Mouse (Mus musculus): ENCODE measurements around the gene Gpkow. TPM values are rescaled to one million over a fixed set of nuclear protein-coding genes. Genes with fewer than 3 reads are reported as not detected.
"Not testable (repeated sequence)": the region's sequence is repeated elsewhere in the genome, so short reads cannot be mapped to it uniquely, and the experiment has no call there.

Gpkow gene
- polyA plus RNA-seq, 1 experiment from 2014 or later = 53.2 TPM

DNA sequence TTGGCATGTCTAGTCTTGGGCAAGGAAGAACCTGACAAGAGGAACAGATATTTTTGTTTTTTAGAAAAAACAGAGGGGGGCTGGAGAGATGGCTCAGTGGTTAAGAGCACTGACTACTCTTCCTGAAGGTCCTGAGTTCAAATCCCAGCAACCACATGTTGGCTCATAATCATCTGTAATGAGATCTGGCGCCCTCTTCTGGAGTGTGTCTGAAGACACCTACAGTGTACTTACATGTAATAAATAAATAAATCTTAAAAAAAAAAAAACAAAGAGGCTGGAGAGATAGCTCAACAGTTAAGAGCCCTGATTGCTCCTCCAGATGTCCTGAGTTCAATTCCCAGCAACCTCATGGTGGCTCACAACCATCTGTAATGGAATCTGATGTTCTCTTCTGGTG, 19.1 kb downstream of the Gpkow start:
- not testable (repeated sequence) for ATAC-seq; H3K4me1 ChIP-seq (replicated peaks; ENCODE audit: control insufficient read depth, insufficient read depth, low read length); H3K4me2 ChIP-seq (ENCODE audit: low read length); H3K4me3 ChIP-seq (replicated peaks; ENCODE audit: low read length); H3K9ac ChIP-seq (replicated peaks; ENCODE audit: low read depth, low read length); H3K9me3 ChIP-seq (ENCODE audit: control insufficient read depth, low read length); H3K27me3 ChIP-seq (replicated peaks; ENCODE audit: control insufficient read depth, insufficient read depth, low read length); H3K36me3 ChIP-seq (ENCODE audit: control insufficient read depth, insufficient read depth); H3K27ac ChIP-seq (ENCODE audit: low read length)
- 35% methylated on average over 1 of the region's 1 CpGs for WGBS

DNA sequence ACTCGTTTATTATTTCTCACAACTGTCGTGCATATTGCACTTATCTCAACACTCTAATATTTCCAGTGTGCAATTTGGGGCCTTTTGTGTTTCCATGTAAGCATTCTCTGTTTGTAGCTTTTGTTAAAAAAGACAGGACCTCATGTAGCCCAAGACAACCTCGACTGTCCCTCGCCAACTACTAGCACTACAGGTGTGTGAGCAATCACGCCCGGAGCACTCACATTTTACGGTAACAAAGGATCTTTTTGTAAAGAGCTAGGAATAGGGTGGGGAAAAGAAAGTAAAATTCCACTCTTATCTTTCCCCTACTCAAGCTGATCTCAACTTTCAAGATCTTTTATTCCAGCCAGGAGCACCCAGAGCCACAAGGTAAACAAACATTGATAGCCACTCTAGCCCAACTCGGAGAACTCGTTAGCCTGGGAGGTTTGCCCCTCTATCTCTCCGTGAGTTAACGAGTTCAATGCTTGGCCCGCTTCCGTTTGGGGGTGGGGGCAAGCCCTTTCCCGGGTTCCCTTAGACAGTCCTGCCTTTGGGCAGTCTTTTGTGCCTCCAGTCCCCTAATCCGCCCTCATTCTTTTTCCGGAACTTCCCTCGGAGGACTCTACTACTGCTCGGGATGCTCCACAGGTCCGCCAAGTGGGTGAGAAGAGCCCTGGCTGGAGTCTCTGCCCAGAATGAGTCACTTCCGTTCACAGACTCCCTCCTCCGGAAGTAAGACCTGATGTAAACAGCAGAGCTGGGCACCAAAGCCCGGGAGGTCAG, 24.8 kb downstream of the Gpkow start, which contains the start of gene Gm45208:
Gm45208 (plus strand) TSS at position 732 of the 768 bp plus-strand sequence.
- H3K27ac ChIP-seq (ENCODE audit: low read length) = peak within 1 kb of the TSS; percentile 94
- ATAC-seq = peak; percentile 93
- H3K9ac ChIP-seq (replicated peaks; ENCODE audit: low read depth, low read length) = peak within 1 kb of the TSS; percentile 66
- peak within 1 kb of the TSS; percentile 63 for H3K4me3 ChIP-seq (replicated peaks; ENCODE audit: low read length)
- 24% methylated on average over 22 of the region's 22 CpGs for WGBS
- H3K9me3 ChIP-seq (ENCODE audit: control insufficient read depth, low read length) = no peaks in the 10 kb centered on the region
- no peaks in the 10 kb centered on the region for H3K27me3 ChIP-seq (replicated peaks; ENCODE audit: control insufficient read depth, insufficient read depth, low read length)
- peaks cover 6% of the 10 kb centered on the region for H3K4me1 ChIP-seq (replicated peaks; ENCODE audit: control insufficient read depth, insufficient read depth, low read length)
- H3K36me3 ChIP-seq (ENCODE audit: control insufficient read depth, insufficient read depth) = no peaks in the 10 kb centered on the region
- H3K4me2 ChIP-seq (ENCODE audit: low read length) = peak within 1 kb of the TSS; percentile 77

DNA sequence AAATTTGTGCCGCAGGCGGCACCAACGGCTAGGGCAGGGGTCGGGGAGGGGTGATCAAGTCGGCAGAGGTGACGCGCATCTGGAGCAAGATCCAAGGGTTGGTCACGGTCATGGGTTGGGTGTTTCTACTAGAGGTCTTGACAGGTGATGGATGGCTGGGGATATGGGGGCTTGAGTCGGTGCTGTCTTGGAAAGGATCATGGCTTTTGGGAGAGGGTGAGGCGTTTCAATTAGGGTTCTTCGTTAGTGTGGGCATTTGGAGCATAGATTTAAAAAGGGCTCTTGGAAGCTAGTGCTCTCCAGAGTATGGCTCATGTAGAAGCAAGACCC, 25.3 kb downstream of the Gpkow start:
- Histone ChIP-seq H3K36me3 (ENCODE audit: control insufficient read depth, insufficient read depth) (no peaks in the 10 kb centered on the region), H3K9ac (replicated peaks; ENCODE audit: low read depth, low read length) (peak overlapping the region; percentile 66), H3K27ac (ENCODE audit: low read length) (peak overlapping the region; percentile 94), H3K4me2 (ENCODE audit: low read length) (peak overlapping the region; percentile 77), H3K4me3 (replicated peaks; ENCODE audit: low read length) (peak overlapping the region; percentile 63), H3K27me3 (replicated peaks; ENCODE audit: control insufficient read depth, insufficient read depth, low read length) (no peaks in the 10 kb centered on the region), H3K9me3 (ENCODE audit: control insufficient read depth, low read length) (no peaks in the 10 kb centered on the region), H3K4me1 (replicated peaks; ENCODE audit: control insufficient read depth, insufficient read depth, low read length) (peaks cover 6% of the 10 kb centered on the region)
- peak; percentile 47; the same call in 1 of the 2 replicates for ATAC-seq
- 18% methylated on average over 11 of the region's 11 CpGs for WGBS

DNA sequence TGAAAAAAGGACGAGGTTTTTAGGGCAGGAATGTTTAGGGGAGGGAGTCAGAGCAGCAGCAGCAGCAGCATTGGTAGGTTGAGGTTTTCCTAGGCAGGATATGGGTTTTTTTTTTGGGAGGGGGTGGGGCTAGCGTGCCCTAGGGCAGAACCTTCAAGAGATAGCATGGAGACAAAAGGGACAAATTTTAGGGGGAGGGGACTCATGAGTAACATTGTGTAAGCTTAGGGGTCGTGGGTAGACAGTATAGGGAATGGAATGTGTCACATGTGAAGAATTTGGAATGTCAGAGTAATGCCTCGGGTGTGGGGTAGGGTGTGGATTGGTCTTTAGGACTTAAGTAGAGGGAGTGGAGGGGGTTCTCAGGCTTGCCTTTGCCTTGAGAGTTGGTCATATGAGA, 25.8 kb downstream of the Gpkow start:
- Histone ChIP-seq H3K27ac (ENCODE audit: low read length) (no peak overlapping the region), H3K4me2 (ENCODE audit: low read length) (peak overlapping the region; percentile 77), H3K9me3 (ENCODE audit: control insufficient read depth, low read length) (no peaks in the 10 kb centered on the region), H3K4me3 (replicated peaks; ENCODE audit: low read length) (peak overlapping the region; percentile 63), H3K9ac (replicated peaks; ENCODE audit: low read depth, low read length) (peak overlapping the region; percentile 66; the same call in 1 of the 2 replicates), H3K27me3 (replicated peaks; ENCODE audit: control insufficient read depth, insufficient read depth, low read length) (no peaks in the 10 kb centered on the region), H3K36me3 (ENCODE audit: control insufficient read depth, insufficient read depth) (no peaks in the 10 kb centered on the region), H3K4me1 (replicated peaks; ENCODE audit: control insufficient read depth, insufficient read depth, low read length) (peaks cover 6% of the 10 kb centered on the region)
- ATAC-seq = no peak
- 27% methylated on average over 4 of the region's 4 CpGs for WGBS

DNA sequence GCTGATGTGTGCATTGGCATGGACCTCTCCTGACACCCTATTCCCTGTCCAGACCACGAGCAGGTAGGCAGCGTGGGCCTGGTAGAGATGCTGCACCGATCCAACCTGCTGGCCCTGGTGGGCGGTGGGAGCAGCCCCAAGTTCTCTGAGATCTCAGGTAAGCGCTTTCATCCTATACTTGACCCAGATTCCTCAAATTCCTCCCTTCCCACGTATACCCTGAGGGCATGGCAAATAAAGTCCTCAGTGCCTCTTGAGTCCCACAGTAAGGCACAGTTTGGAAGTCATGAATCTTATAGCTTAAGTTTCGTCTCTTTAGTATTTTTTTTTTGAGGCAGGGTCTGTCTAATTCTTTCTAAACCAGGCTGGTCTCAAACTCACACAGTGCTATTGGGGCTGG, 27.2 kb downstream of the Gpkow start:
- H3K9me3 ChIP-seq (ENCODE audit: control insufficient read depth, low read length) = no peaks in the 10 kb centered on the region
- H3K36me3 ChIP-seq (ENCODE audit: control insufficient read depth, insufficient read depth) = no peaks in the 10 kb centered on the region
- no peaks in the 10 kb centered on the region for H3K27me3 ChIP-seq (replicated peaks; ENCODE audit: control insufficient read depth, insufficient read depth, low read length)
- ATAC-seq = no peak
- H3K4me3 ChIP-seq (replicated peaks; ENCODE audit: low read length) = no peak overlapping the region
- no peak overlapping the region for H3K27ac ChIP-seq (ENCODE audit: low read length)
- H3K4me2 ChIP-seq (ENCODE audit: low read length) = no peak overlapping the region
- no peak overlapping the region for H3K9ac ChIP-seq (replicated peaks; ENCODE audit: low read depth, low read length)
- peaks cover 14% of the 10 kb centered on the region for H3K4me1 ChIP-seq (replicated peaks; ENCODE audit: control insufficient read depth, insufficient read depth, low read length)
- WGBS = 84% methylated on average over 7 of the region's 7 CpGs

DNA sequence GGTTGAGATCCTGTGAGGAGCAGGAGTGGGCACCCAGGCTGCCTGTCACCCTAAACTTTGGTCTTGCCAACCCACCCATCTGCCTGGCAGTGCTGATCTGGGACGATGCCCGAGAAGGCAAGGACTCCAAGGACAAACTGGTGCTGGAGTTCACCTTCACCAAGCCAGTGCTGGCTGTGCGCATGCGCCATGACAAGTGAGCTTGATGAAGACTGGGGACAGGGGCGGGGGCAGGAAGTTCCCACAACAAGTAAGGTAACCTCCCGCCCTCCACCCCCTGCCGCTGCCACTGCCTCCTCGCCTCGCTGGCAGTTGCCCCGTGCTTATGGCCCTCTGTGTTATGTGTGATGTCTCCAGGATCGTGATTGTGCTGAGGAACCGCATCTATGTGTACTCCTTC, 28.9 kb downstream of the Gpkow start:
- Histone ChIP-seq H3K4me3 (replicated peaks; ENCODE audit: low read length) (no peak overlapping the region), H3K27me3 (replicated peaks; ENCODE audit: control insufficient read depth, insufficient read depth, low read length) (no peaks in the 10 kb centered on the region), H3K36me3 (ENCODE audit: control insufficient read depth, insufficient read depth) (no peaks in the 10 kb centered on the region), H3K9me3 (ENCODE audit: control insufficient read depth, low read length) (no peaks in the 10 kb centered on the region), H3K9ac (replicated peaks; ENCODE audit: low read depth, low read length) (no peak overlapping the region), H3K4me1 (replicated peaks; ENCODE audit: control insufficient read depth, insufficient read depth, low read length) (peaks cover 16% of the 10 kb centered on the region), H3K27ac (ENCODE audit: low read length) (no peak overlapping the region), H3K4me2 (ENCODE audit: low read length) (no peak overlapping the region)
- WGBS = 88% methylated on average over 12 of the region's 12 CpGs
- ATAC-seq = no peak

DNA sequence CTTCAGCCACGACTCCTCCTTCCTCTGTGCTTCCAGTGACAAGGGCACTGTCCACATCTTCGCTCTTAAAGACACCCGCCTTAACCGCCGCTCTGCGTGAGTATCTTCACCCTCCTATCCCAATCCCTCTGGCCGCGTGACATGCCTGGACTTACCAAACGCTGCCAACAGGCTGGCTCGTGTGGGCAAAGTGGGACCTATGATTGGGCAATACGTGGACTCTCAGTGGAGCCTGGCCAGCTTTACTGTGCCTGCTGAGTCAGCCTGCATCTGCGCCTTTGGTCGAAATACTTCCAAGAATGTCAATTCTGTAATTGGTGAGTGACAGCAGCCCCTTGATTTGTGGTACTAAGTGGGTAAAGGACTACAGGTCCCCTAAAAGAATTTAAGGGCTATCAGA, 30.2 kb downstream of the Gpkow start:
- H3K9me3 ChIP-seq (ENCODE audit: control insufficient read depth, low read length) = no peaks in the 10 kb centered on the region
- H3K4me2 ChIP-seq (ENCODE audit: low read length) = no peak overlapping the region
- H3K9ac ChIP-seq (replicated peaks; ENCODE audit: low read depth, low read length) = no peak overlapping the region
- ATAC-seq = no peak
- WGBS = 94% methylated on average over 13 of the region's 13 CpGs
- no peaks in the 10 kb centered on the region for H3K36me3 ChIP-seq (ENCODE audit: control insufficient read depth, insufficient read depth)
- H3K27ac ChIP-seq (ENCODE audit: low read length) = no peak overlapping the region
- no peaks in the 10 kb centered on the region for H3K27me3 ChIP-seq (replicated peaks; ENCODE audit: control insufficient read depth, insufficient read depth, low read length)
- no peak overlapping the region for H3K4me3 ChIP-seq (replicated peaks; ENCODE audit: low read length)
- peaks cover 16% of the 10 kb centered on the region for H3K4me1 ChIP-seq (replicated peaks; ENCODE audit: control insufficient read depth, insufficient read depth, low read length)

DNA sequence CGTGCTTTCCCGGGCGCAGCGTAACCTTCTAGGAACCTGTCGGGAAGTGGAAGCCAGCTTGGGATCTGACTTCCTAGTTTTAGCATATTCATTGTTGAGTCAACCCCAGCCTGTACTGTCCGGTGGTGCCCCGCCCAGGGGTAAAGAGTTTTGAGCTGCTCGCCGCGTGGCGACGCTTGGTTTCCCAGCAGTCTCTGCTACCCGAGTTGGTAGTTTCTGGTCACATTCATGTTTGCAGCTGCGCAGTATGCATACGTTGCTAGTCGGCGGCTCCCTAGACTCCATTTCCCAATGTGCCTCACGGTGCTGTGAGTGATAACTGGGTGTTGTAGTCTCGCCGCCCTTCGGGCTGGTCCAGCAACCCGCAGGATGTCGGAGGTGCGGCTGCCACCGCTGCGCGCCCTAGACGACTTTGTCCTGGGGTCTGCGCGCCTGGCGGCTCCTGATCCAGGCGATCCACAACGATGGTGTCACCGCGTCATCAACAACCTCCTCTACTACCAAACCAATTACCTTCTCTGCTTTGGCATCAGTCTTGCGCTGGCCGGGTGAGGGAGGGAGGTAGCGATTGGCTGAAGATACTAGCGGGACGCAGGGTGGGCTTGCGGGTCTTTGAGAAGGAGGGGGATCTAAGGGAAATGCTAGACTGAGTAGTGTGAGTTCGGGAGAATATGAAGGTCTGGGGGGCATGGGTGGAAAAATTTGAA, 31.4 kb downstream of the Gpkow start, which contains the start of gene Praf2:
Praf2 (plus strand) TSS at position 225 of the 707 bp plus-strand sequence.
- H3K9me3 ChIP-seq (ENCODE audit: control insufficient read depth, low read length) = no peaks in the 10 kb centered on the region
- ATAC-seq = peak; percentile 96
- 19% methylated on average over 42 of the region's 42 CpGs for WGBS
- H3K27ac ChIP-seq (ENCODE audit: low read length) = peak within 1 kb of the TSS; percentile 27; the same call in 1 of the 2 replicates
- H3K4me3 ChIP-seq (replicated peaks; ENCODE audit: low read length) = peak within 1 kb of the TSS; percentile 53
- H3K4me1 ChIP-seq (replicated peaks; ENCODE audit: control insufficient read depth, insufficient read depth, low read length) = peaks cover 10% of the 10 kb centered on the region
- H3K4me2 ChIP-seq (ENCODE audit: low read length) = peak within 1 kb of the TSS; percentile 69
- no peaks in the 10 kb centered on the region for H3K27me3 ChIP-seq (replicated peaks; ENCODE audit: control insufficient read depth, insufficient read depth, low read length)
- H3K36me3 ChIP-seq (ENCODE audit: control insufficient read depth, insufficient read depth) = no peaks in the 10 kb centered on the region
- H3K9ac ChIP-seq (replicated peaks; ENCODE audit: low read depth, low read length) = peak within 1 kb of the TSS; percentile 55

DNA sequence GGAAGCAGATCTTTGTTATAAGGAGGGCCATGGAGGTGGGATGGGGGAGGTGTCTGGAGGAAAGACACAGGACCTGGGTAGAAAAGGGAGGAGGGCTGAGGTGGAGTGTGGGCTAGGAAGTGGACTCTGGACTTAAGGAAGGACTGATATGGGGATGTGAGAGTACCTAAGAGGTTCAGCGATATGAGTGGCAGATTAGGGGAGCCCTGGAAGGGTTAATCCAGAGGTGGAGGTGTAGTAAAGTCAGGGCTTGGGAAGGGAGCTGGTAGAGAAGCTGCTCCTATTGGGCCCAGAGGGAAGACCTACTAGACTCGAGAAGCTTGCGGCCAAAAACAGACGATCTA, 32.0 kb downstream of the Gpkow start:
- H3K4me2 ChIP-seq (ENCODE audit: low read length) = peak overlapping the region; percentile 69
- no peaks in the 10 kb centered on the region for H3K9me3 ChIP-seq (ENCODE audit: control insufficient read depth, low read length)
- no peaks in the 10 kb centered on the region for H3K36me3 ChIP-seq (ENCODE audit: control insufficient read depth, insufficient read depth)
- 37% methylated on average over 4 of the region's 4 CpGs for WGBS
- peak overlapping the region; percentile 55 for H3K9ac ChIP-seq (replicated peaks; ENCODE audit: low read depth, low read length)
- no peak; the same call in 1 of the 2 replicates for ATAC-seq
- peaks cover 10% of the 10 kb centered on the region for H3K4me1 ChIP-seq (replicated peaks; ENCODE audit: control insufficient read depth, insufficient read depth, low read length)
- H3K27me3 ChIP-seq (replicated peaks; ENCODE audit: control insufficient read depth, insufficient read depth, low read length) = no peaks in the 10 kb centered on the region
- H3K4me3 ChIP-seq (replicated peaks; ENCODE audit: low read length) = peak overlapping the region; percentile 53
- no peak overlapping the region for H3K27ac ChIP-seq (ENCODE audit: low read length)
